In genomic region chr1:191792991-191793390, GRCm38 (mm10) we compare ENCODE assay signal across 10 mouse cellular contexts. TPM values are rescaled to one million over a fixed set of nuclear protein-coding genes. Genes with fewer than 3 reads are reported as not detected.
DNase-seq lines count a peak whose midpoint lies in the region; ATAC-seq lines count a peak whose summit lies in the region.
"Had no signal": no experiment of that assay in that cellular context is flagged by ENCODE, and none has a peak within 500 bp of the region (broad histone marks: within the 10 kb centered on the region; RNA-seq: fewer than 3 reads in every experiment).

No protein-coding gene starts in this region.

- intact Hi-C loops in left cerebral cortex, postnatal 14 days (cut with DNase I): no loop called here

- no peaks in the 10 kb centered on the region for H3K4me1 ChIP-seq in midbrain, embryonic 11.5 days (ENCODE audit: control insufficient read depth, insufficient read depth, low read length)
- no peaks in the 10 kb centered on the region for H3K4me1 ChIP-seq in midbrain, embryonic 16.5 days (ENCODE audit: control insufficient read depth, insufficient read depth, low read length)
- H3K4me1 ChIP-seq: lung, embryonic 15.5 days had no signal

- H3K4me3 ChIP-seq in midbrain, embryonic 11.5 days (ENCODE audit: low read depth, low read length): no peak overlapping the region
- no peak overlapping the region for H3K4me3 ChIP-seq in midbrain, embryonic 16.5 days (ENCODE audit: low read depth, low read length)
- H3K4me3 ChIP-seq: lung, embryonic 15.5 days had no signal

- 84% methylated on average over 8 of the region's 8 CpGs for WGBS in midbrain, embryonic 11.5 days
- 75% methylated on average over 8 of the region's 8 CpGs for WGBS in midbrain, embryonic 16.5 days

- no peaks in the 10 kb centered on the region for H3K27me3 ChIP-seq in midbrain, embryonic 11.5 days (ENCODE audit: control insufficient read depth, insufficient read depth, low read length)
- H3K27me3 ChIP-seq in midbrain, embryonic 16.5 days (ENCODE audit: control insufficient read depth, insufficient read depth, low read depth, low read length): no peaks in the 10 kb centered on the region
- H3K27me3 ChIP-seq: lung, embryonic 15.5 days had no signal

- H3K9ac ChIP-seq in midbrain, embryonic 11.5 days (ENCODE audit: low read length): no peak overlapping the region
- no peak overlapping the region for H3K9ac ChIP-seq in midbrain, embryonic 16.5 days (ENCODE audit: low read depth, low read length)
- H3K9ac ChIP-seq: lung, embryonic 15.5 days had no signal

- no peaks in the 10 kb centered on the region for H3K9me3 ChIP-seq in midbrain, embryonic 11.5 days (ENCODE audit: control insufficient read depth, low read length)
- no peaks in the 10 kb centered on the region for H3K9me3 ChIP-seq in midbrain, embryonic 16.5 days (replicated peaks; ENCODE audit: control insufficient read depth, low read length, poor library complexity, severe bottlenecking)
- H3K9me3 ChIP-seq: lung, embryonic 15.5 days had no signal

- peak; percentile 51 for DNase-seq in midbrain, embryonic 11.5 days (ENCODE audit: low spot score, missing footprints)
- peak; percentile 59 to 62 for DNase-seq in adrenal gland, postnatal 36 days
- peak; percentile 61 to 70 for DNase-seq in kidney, postnatal 25 days
- peak; percentile 59 for DNase-seq in ovary, postnatal 36 days (ENCODE audit: low spot score)
- DNase-seq in left cerebral cortex, postnatal 14 days (ENCODE audit: low spot score in 2 of 2): no peak
- no peak for DNase-seq in spleen, postnatal 10 days (ENCODE audit: low spot score in 2 of 2)
- no peak for DNase-seq in urinary bladder, adult 18-20 months (ENCODE audit: low spot score in 2 of 2)
- DNase-seq: embryo, embryonic 11 days had no signal

- no peak for ATAC-seq in midbrain, embryonic 11.5 days (ENCODE audit: low FRiP score)
- ATAC-seq in midbrain, embryonic 16.5 days: no peak

- H3K27ac ChIP-seq in midbrain, embryonic 11.5 days (ENCODE audit: low read depth, low read length): no peak overlapping the region
- no peak overlapping the region for H3K27ac ChIP-seq in midbrain, embryonic 16.5 days (ENCODE audit: low read length)
- H3K27ac ChIP-seq: lung, embryonic 15.5 days had no signal

- no peaks in the 10 kb centered on the region for H3K36me3 ChIP-seq in midbrain, embryonic 11.5 days (ENCODE audit: control insufficient read depth, insufficient read depth, low read length)
- no peaks in the 10 kb centered on the region for H3K36me3 ChIP-seq in midbrain, embryonic 16.5 days (ENCODE audit: control insufficient read depth, insufficient read depth, low read length)
- H3K36me3 ChIP-seq: lung, embryonic 15.5 days had no signal

- H3K4me2 ChIP-seq in midbrain, embryonic 11.5 days: no peak overlapping the region
- H3K4me2 ChIP-seq in midbrain, embryonic 16.5 days (ENCODE audit: low read length): no peak overlapping the region
- H3K4me2 ChIP-seq: lung, embryonic 15.5 days had no signal

RNA-seq across cellular contexts. Expression of gene Nek2, which starts 28.3 kb away (rescaled TPM):
- polyA plus RNA-seq in midbrain, embryonic 11.5 days (2014; fragmentation: Nextera tagmentation; extraction: Ambion mirVana): 46.5 and 51.7 TPM in 2 replicates
- 4.7 and 6.0 TPM in 2 replicates for polyA plus RNA-seq in midbrain, embryonic 16.5 days (2015; fragmentation: Nextera tagmentation; extraction: Ambion mirVana)
- total RNA-seq in adrenal gland, postnatal 36 days (2021): 1 to 10 TPM; 1.9 to 4.1 TPM
- total RNA-seq in left cerebral cortex, postnatal 14 days (2021): 1 to 10 TPM; 1.6 to 1.8 TPM

Comparison
In these comparisons a context has a peak if more than half of its experiments do, and no peak if none do; other contexts are left out.
1. DNase-seq: peak in midbrain, embryonic 11.5 days (single experiment), adrenal gland, postnatal 36 days (2 of 2), kidney, postnatal 25 days (2 of 2) and ovary, postnatal 36 days (single experiment); none in left cerebral cortex, postnatal 14 days (0 of 2), spleen, postnatal 10 days (0 of 2) and urinary bladder, adult 18-20 months (0 of 2).